Comparison of ENCODE assay signal across 7 mouse cellular contexts in the genomic region with DNA sequence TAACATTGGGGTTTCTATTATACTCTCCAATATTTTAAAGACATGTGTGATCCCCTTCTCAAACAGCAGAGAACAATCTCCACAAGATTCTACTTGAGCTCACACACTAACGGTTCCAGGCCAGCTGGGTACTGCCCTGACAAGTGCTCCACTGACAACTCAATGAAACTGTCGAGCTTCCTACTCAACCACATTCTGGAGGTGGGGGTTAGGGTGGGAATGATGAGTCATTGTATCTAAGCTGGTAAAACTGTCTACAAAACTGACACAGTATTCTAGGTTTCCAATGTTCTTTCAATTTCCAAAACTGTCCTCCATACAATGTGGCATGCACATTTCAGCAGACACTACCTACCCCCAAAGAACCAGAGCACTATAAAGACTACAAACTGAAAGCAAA. TPM values are rescaled to one million over a fixed set of nuclear protein-coding genes. Genes with fewer than 3 reads are reported as not detected.
DNase-seq lines count a peak whose midpoint lies in the region; ATAC-seq lines count a peak whose summit lies in the region.

No protein-coding gene starts in this region.

- H3K27ac ChIP-seq in lung, embryonic 16.5 days (ENCODE audit: low read length): no peak overlapping the region
- H3K27ac ChIP-seq in forebrain, embryonic 14.5 days (ENCODE audit: low read depth, low read length): no peak overlapping the region

- peak overlapping the region; percentile 9 for H3K4me2 ChIP-seq in lung, embryonic 16.5 days (ENCODE audit: low read depth, low read length)
- peak overlapping the region; percentile 87 for H3K4me2 ChIP-seq in forebrain, embryonic 14.5 days (ENCODE audit: low read length)

- H3K9ac ChIP-seq in lung, embryonic 16.5 days (ENCODE audit: low read length): no peak overlapping the region
- H3K9ac ChIP-seq in forebrain, embryonic 14.5 days (ENCODE audit: low read length): no peak overlapping the region

- WGBS in lung, embryonic 16.5 days: 0% methylated on average over 2 of the region's 2 CpGs
- WGBS in forebrain, embryonic 14.5 days: 32% methylated on average over 2 of the region's 2 CpGs

- DNase-seq in lung, postnatal 4 days: no peak
- peak; percentile 70 for DNase-seq in R1 (ENCODE audit: low read depth, low spot score)
- no peak for DNase-seq in forebrain, embryonic 14.5 days (ENCODE audit: low spot score)
- peak; percentile 24 for DNase-seq in lung, postnatal 10 days
- DNase-seq in urinary bladder, postnatal 4 days (ENCODE audit: low spot score in 2 of 2): no peak

- ATAC-seq in lung, embryonic 16.5 days (ENCODE audit: low read depth): no peak
- ATAC-seq in forebrain, embryonic 14.5 days: no peak
- ATAC-seq in monocyte, adult 5-6 weeks (replicated peaks; ENCODE audit: insufficient number of reproducible peaks, low FRiP score, low TSS enrichment, poor library complexity, severe bottlenecking): no peak

- H3K4me3 ChIP-seq in lung, embryonic 16.5 days (ENCODE audit: low read length): no peak overlapping the region
- no peak overlapping the region for H3K4me3 ChIP-seq in forebrain, embryonic 14.5 days (ENCODE audit: low read depth, low read length)

- H3K27me3 ChIP-seq in lung, embryonic 16.5 days (ENCODE audit: control insufficient read depth, insufficient read depth, low read depth, low read length): no peaks in the 10 kb centered on the region
- H3K27me3 ChIP-seq in forebrain, embryonic 14.5 days (replicated peaks; ENCODE audit: control insufficient read depth, insufficient read depth, low read length): no peaks in the 10 kb centered on the region

- peaks cover 4% of the 10 kb centered on the region; the same call in 1 of the 2 replicates for H3K36me3 ChIP-seq in lung, embryonic 16.5 days (ENCODE audit: control insufficient read depth, insufficient read depth, low read length)
- peaks cover 19% of the 10 kb centered on the region for H3K36me3 ChIP-seq in forebrain, embryonic 14.5 days (ENCODE audit: control insufficient read depth, insufficient read depth, low read length)

- H3K4me1 ChIP-seq in lung, embryonic 16.5 days (replicated peaks; ENCODE audit: control insufficient read depth, insufficient read depth, low read length): peaks cover 21% of the 10 kb centered on the region
- peaks cover 23% of the 10 kb centered on the region for H3K4me1 ChIP-seq in forebrain, embryonic 14.5 days (ENCODE audit: control insufficient read depth, insufficient read depth, low read length)

- H3K9me3 ChIP-seq in lung, embryonic 16.5 days (ENCODE audit: control insufficient read depth, low read length): no peaks in the 10 kb centered on the region
- H3K9me3 ChIP-seq in forebrain, embryonic 14.5 days (replicated peaks; ENCODE audit: control insufficient read depth, low read length): no peaks in the 10 kb centered on the region

RNA-seq across cellular contexts. Expression of gene Hnrnpd, which starts 4.8 kb away (rescaled TPM):
- 44.0 and 52.8 TPM in 2 replicates for polyA plus RNA-seq in lung, embryonic 16.5 days (2015; fragmentation: Nextera tagmentation; extraction: Ambion mirVana)
- 153 TPM in 2 replicates for polyA plus RNA-seq in forebrain, embryonic 14.5 days (2014; fragmentation: Nextera tagmentation; extraction: Ambion mirVana)
- 67.5 to 152 TPM (median 113 TPM) in 3 replicates for total RNA-seq in monocyte, adult 5-6 weeks (2017)

RNA-seq across cellular contexts. Expression of gene 4930524J08Rik, which starts 4.9 kb away (rescaled TPM):
- polyA plus RNA-seq in lung, embryonic 16.5 days (2015; fragmentation: Nextera tagmentation; extraction: Ambion mirVana): 1.7 TPM in 2 replicates
- polyA plus RNA-seq in forebrain, embryonic 14.5 days (2014; fragmentation: Nextera tagmentation; extraction: Ambion mirVana): 3.5 and 5.0 TPM in 2 replicates
- total RNA-seq in monocyte, adult 5-6 weeks (2017): 1.3 TPM in 1 of 3 replicates, not detected in the others

Comparison
In these comparisons a context has a peak if more than half of its experiments do, and no peak if none do; other contexts are left out.
1. DNase-seq: peak in R1 (single experiment) and lung, postnatal 10 days (single experiment); none in lung, postnatal 4 days (0 of 2), forebrain, embryonic 14.5 days (single experiment) and urinary bladder, postnatal 4 days (0 of 2).